Mouse (Mus musculus): ENCODE measurements around the gene Prkab2. TPM values are rescaled to one million over a fixed set of nuclear protein-coding genes. Genes with fewer than 3 reads are reported as not detected.

The Prkab2 gene
- polyA plus RNA-seq, 1 experiment from 2014 or later, result 7.7 TPM

- H3K4me1 ChIP-seq, result peaks cover 7% of the 10 kb centered on the region; the same call in 1 of the 2 replicates
- no peak overlapping the region for H3K27ac ChIP-seq
- no peak overlapping the region for H3K4me2 ChIP-seq
- no peaks in the 10 kb centered on the region for H3K27me3 ChIP-seq (replicated peaks)
- no peak overlapping the region for H3K4me3 ChIP-seq (replicated peaks)
- no peaks in the 10 kb centered on the region for H3K9me3 ChIP-seq
- H3K36me3 ChIP-seq, result no peaks in the 10 kb centered on the region
- WGBS, result 90% methylated on average over 5 of the region's 5 CpGs
- no peak overlapping the region for H3K9ac ChIP-seq
- ATAC-seq (ENCODE audit: insufficient read depth, low FRiP score, low read depth), result no peak
Observed at GRCm38 (mm10) chr3:97653781-97654180, 4.2 kb upstream of the Prkab2 start.

GRCm38 (mm10) chr3:97654901-97655300 lies 3.1 kb upstream of the Prkab2 start:
- Histone ChIP-seq H3K4me1 (peaks cover 18% of the 10 kb centered on the region), H3K27ac (no peak overlapping the region), H3K36me3 (no peaks in the 10 kb centered on the region), H3K9ac (no peak overlapping the region), H3K4me2 (no peak overlapping the region), H3K4me3 (replicated peaks) (no peak overlapping the region), H3K9me3 (no peaks in the 10 kb centered on the region), H3K27me3 (replicated peaks) (no peaks in the 10 kb centered on the region)
- ATAC-seq (ENCODE audit: insufficient read depth, low FRiP score, low read depth), result no peak
- 82% methylated on average over 8 of the region's 8 CpGs for WGBS

- Histone ChIP-seq H3K27ac (peak overlapping the region; percentile 61; the same call in 1 of the 2 replicates), H3K27me3 (replicated peaks) (no peaks in the 10 kb centered on the region), H3K9me3 (no peaks in the 10 kb centered on the region), H3K4me1 (peaks cover 22% of the 10 kb centered on the region), H3K36me3 (no peaks in the 10 kb centered on the region), H3K9ac (peak overlapping the region; percentile 71), H3K4me2 (peak overlapping the region; percentile 84), H3K4me3 (replicated peaks) (peak overlapping the region; percentile 97)
- WGBS, result 1% methylated on average over 43 of the region's 50 CpGs
- ATAC-seq (ENCODE audit: insufficient read depth, low FRiP score, low read depth), result peak; percentile 76
Observed at GRCm38 (mm10) chr3:97658426-97659193, 617 bp downstream of the Prkab2 start.

- Histone ChIP-seq H3K4me2 (peak overlapping the region; percentile 84), H3K4me3 (replicated peaks) (peak overlapping the region; percentile 97; the same call in 1 of the 2 replicates), H3K4me1 (peaks cover 22% of the 10 kb centered on the region), H3K9me3 (no peaks in the 10 kb centered on the region), H3K9ac (no peak overlapping the region), H3K36me3 (no peaks in the 10 kb centered on the region; the same call in 1 of the 2 replicates), H3K27ac (no peak overlapping the region), H3K27me3 (replicated peaks) (no peaks in the 10 kb centered on the region)
- WGBS, result 85% methylated on average over 7 of the region's 7 CpGs
- ATAC-seq (ENCODE audit: insufficient read depth, low FRiP score, low read depth), result no peak; the same call in 1 of the 2 replicates
Observed at GRCm38 (mm10) chr3:97659746-97660145, 1.8 kb downstream of the Prkab2 start.

GRCm38 (mm10) chr3:97661206-97661605 lies 3.2 kb downstream of the Prkab2 start:
- no peaks in the 10 kb centered on the region for H3K27me3 ChIP-seq (replicated peaks)
- no peak for ATAC-seq (ENCODE audit: insufficient read depth, low FRiP score, low read depth)
- H3K9me3 ChIP-seq, result no peaks in the 10 kb centered on the region
- H3K4me1 ChIP-seq, result peaks cover 22% of the 10 kb centered on the region
- no peak overlapping the region for H3K27ac ChIP-seq
- no peak overlapping the region for H3K4me3 ChIP-seq (replicated peaks)
- H3K4me2 ChIP-seq, result no peak overlapping the region
- no peak overlapping the region for H3K9ac ChIP-seq
- no peaks in the 10 kb centered on the region; the same call in none of the 2 replicates for H3K36me3 ChIP-seq
- 53% methylated on average over 8 of the region's 8 CpGs for WGBS

- no peak overlapping the region for H3K9ac ChIP-seq
- no peak overlapping the region for H3K4me2 ChIP-seq
- H3K27ac ChIP-seq, result no peak overlapping the region
- no peaks in the 10 kb centered on the region for H3K27me3 ChIP-seq (replicated peaks)
- no peak overlapping the region for H3K4me3 ChIP-seq (replicated peaks)
- H3K9me3 ChIP-seq, result no peaks in the 10 kb centered on the region
- ATAC-seq (ENCODE audit: insufficient read depth, low FRiP score, low read depth), result no peak
- 0 out of 2 replicates have a peak, but pooled peaks cover under 1% of the 10 kb centered on the region for H3K4me1 ChIP-seq
- H3K36me3 ChIP-seq, result peaks cover 6% of the 10 kb centered on the region
- WGBS, result 53% methylated on average over 9 of the region's 9 CpGs
Observed at GRCm38 (mm10) chr3:97665525-97665924, 7.5 kb downstream of the Prkab2 start.

- Histone ChIP-seq H3K27ac (no peak overlapping the region), H3K9ac (no peak overlapping the region), H3K4me1 (no peaks in the 10 kb centered on the region), H3K36me3 (peaks cover 7% of the 10 kb centered on the region), H3K27me3 (replicated peaks) (no peaks in the 10 kb centered on the region), H3K4me2 (no peak overlapping the region), H3K4me3 (replicated peaks) (no peak overlapping the region), H3K9me3 (no peaks in the 10 kb centered on the region)
- WGBS, result 47% methylated on average over 8 of the region's 8 CpGs
- ATAC-seq (ENCODE audit: insufficient read depth, low FRiP score, low read depth), result no peak
Observed at GRCm38 (mm10) chr3:97666154-97666553, 8.2 kb downstream of the Prkab2 start.

- no peak for ATAC-seq (ENCODE audit: insufficient read depth, low FRiP score, low read depth)
- H3K9me3 ChIP-seq, result no peaks in the 10 kb centered on the region
- no peak overlapping the region for H3K4me2 ChIP-seq
- WGBS, result 66% methylated on average over 14 of the region's 14 CpGs
- H3K27ac ChIP-seq, result no peak overlapping the region
- no peak overlapping the region for H3K4me3 ChIP-seq (replicated peaks)
- H3K27me3 ChIP-seq (replicated peaks), result no peaks in the 10 kb centered on the region
- H3K36me3 ChIP-seq, result peaks cover 13% of the 10 kb centered on the region
- no peak overlapping the region for H3K9ac ChIP-seq
- H3K4me1 ChIP-seq, result no peaks in the 10 kb centered on the region
Observed at GRCm38 (mm10) chr3:97667093-97667675, 9.2 kb downstream of the Prkab2 start.

- peaks cover 7% of the 10 kb centered on the region; the same call in 1 of the 2 replicates for H3K36me3 ChIP-seq
- no peaks in the 10 kb centered on the region for H3K27me3 ChIP-seq (replicated peaks)
- no peaks in the 10 kb centered on the region for H3K9me3 ChIP-seq
- no peak within 1 kb of the TSS for H3K27ac ChIP-seq
- ATAC-seq (ENCODE audit: insufficient read depth, low FRiP score, low read depth), result no peak
- WGBS, result 83% methylated on average over 7 of the region's 7 CpGs
- H3K4me1 ChIP-seq, result no peaks in the 10 kb centered on the region
- no peak within 1 kb of the TSS for H3K4me3 ChIP-seq (replicated peaks)
- no peak within 1 kb of the TSS for H3K9ac ChIP-seq
- H3K4me2 ChIP-seq, result no peak within 1 kb of the TSS
Observed at GRCm38 (mm10) chr3:97674644-97675110, 16.7 kb downstream of the Prkab2 start, which contains the start of gene Gm17651. Gm17651 (minus strand) TSS chr3:97674694.

GRCm38 (mm10) chr3:97676126-97676525 lies 18.1 kb downstream of the Prkab2 start:
- H3K9ac ChIP-seq, result no peak overlapping the region
- peaks cover 6% of the 10 kb centered on the region; the same call in 1 of the 2 replicates for H3K36me3 ChIP-seq
- no peaks in the 10 kb centered on the region for H3K27me3 ChIP-seq (replicated peaks)
- no peak overlapping the region for H3K27ac ChIP-seq
- ATAC-seq (ENCODE audit: insufficient read depth, low FRiP score, low read depth), result no peak
- 0 out of 2 replicates have a peak, but pooled peaks cover under 1% of the 10 kb centered on the region for H3K4me1 ChIP-seq
- 88% methylated on average over 3 of the region's 3 CpGs for WGBS
- H3K9me3 ChIP-seq, result no peaks in the 10 kb centered on the region
- H3K4me2 ChIP-seq, result no peak overlapping the region
- H3K4me3 ChIP-seq (replicated peaks), result no peak overlapping the region

- H3K27ac ChIP-seq, result no peak overlapping the region
- no peaks in the 10 kb centered on the region for H3K9me3 ChIP-seq
- 85% methylated on average over 3 of the region's 3 CpGs for WGBS
- no peak overlapping the region for H3K4me3 ChIP-seq (replicated peaks)
- ATAC-seq (ENCODE audit: insufficient read depth, low FRiP score, low read depth), result no peak
- H3K4me2 ChIP-seq, result no peak overlapping the region
- H3K27me3 ChIP-seq (replicated peaks), result no peaks in the 10 kb centered on the region
- no peak overlapping the region for H3K9ac ChIP-seq
- no peaks in the 10 kb centered on the region for H3K36me3 ChIP-seq
- peaks cover 13% of the 10 kb centered on the region; the same call in 1 of the 2 replicates for H3K4me1 ChIP-seq
Observed at GRCm38 (mm10) chr3:97678416-97678815, 20.4 kb downstream of the Prkab2 start.
